Mouse (Mus musculus): ENCODE measurements at regions not wholly inside any gene's neighbourhood (a gene's known extent, or its start where the extent isn't known, plus 50 kb on each side); places are given as distances from the start of the nearest gene placed in this dataset.

DNA sequence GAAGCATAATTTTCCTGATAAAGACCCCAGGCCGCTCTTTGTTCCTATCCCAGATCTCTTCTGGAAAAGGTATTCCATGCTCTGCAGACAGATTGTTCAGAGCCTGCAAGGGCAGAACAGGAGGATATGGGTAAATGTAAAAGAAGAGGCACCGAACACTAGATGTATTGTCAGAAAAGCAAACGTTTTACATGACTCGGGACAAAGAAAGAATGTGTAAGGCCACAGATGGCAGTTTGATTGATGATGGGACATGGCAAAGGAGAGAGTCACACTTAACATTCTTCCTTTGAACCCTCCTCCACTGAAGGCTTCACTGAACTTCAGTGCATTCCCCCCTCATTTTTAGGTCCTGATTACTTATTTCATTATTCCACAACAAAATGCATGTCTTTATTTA, 295.6 kb upstream of the Etaa1 start:
- intact Hi-C loops (cut with DNase I), result no loop called here
- no peak for DNase-seq

DNA sequence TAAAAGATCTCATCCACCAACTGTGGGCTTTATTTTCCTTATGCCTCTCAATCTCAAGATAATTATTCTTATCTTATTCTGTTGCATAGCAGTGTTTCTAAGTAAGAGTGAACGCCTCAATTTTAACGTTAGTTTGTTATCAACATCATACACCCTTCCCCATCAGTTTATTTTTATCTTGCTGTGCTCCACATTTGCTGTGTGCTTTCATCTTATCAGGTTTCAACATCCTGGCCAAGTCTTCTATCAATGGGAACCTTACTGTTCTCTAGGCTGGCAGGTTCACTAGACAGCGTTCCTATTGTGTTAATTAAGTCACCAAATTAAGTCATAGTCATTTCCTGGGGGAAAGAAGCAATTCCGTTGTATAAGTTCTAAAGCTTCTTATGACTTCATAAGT, 263.1 kb upstream of the Etaa1 start:
- intact Hi-C loops (cut with DNase I), result no loop called here
- DNase-seq, result no peak

- DNase-seq, result no peak
- intact Hi-C loops (cut with DNase I), result no loop called here
These were observed 219.4 kb upstream of the Etaa1 start for GRCm38 (mm10) chr11:18173028-18173427.

DNA sequence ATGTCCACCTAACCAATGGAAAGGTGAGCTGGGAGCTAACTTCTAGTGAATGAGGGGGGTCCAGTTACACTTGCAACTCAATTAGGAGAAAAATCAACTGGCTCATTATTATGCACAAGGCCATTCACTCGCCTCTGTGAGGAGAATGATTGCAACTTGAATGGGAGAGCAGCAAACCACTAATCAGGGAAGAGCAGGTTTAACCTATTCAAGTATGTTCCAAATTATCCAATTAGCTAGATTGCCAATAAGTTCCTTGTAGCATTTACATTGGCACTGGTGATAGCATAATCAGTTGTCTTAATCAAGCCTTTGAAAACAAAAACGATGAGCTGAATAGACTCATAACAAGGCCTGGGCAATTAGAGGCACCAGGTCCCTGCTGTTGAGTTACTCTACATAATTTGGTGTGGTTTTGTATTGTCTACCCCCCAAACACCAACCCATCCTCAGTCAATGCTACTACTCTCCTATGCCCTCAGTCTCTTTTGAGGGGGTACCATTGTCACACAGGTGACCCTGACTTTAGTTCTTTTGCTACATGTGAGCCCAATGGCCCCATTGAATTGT, 217.6 kb upstream of the Etaa1 start:
- intact Hi-C loops (cut with DNase I), result no loop called here
- no peak for DNase-seq

GRCm38 (mm10) chr11:18165609-18166347, 212.1 kb upstream of the Etaa1 start:
- intact Hi-C loops (cut with DNase I), result no loop called here
- DNase-seq, result no peak

DNA sequence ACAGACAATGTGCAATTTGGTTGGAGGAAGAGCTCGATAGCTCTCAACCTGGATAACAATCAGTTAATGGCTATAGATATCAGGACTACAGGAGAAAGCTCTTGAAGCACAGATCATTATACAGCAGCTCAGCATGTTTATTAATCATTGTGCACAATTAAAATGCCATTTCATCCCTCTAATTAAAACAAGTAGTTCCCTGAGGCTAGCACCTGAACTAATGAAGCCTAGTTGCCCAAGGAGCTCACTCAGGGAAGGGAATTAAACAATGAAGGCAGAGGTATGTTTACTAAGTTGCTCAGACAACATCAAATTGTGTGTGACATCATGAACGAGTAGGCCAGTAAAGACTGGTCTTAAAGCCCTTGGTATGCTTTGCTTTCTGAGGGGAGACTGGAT, 210.3 kb upstream of the Etaa1 start:
- intact Hi-C loops (cut with DNase I), result no loop called here
- no peak for DNase-seq

- intact Hi-C loops (cut with DNase I), result no loop called here
- no peak for DNase-seq
These were observed 209.7 kb upstream of the Etaa1 start for GRCm38 (mm10) chr11:18163156-18164024.

DNA sequence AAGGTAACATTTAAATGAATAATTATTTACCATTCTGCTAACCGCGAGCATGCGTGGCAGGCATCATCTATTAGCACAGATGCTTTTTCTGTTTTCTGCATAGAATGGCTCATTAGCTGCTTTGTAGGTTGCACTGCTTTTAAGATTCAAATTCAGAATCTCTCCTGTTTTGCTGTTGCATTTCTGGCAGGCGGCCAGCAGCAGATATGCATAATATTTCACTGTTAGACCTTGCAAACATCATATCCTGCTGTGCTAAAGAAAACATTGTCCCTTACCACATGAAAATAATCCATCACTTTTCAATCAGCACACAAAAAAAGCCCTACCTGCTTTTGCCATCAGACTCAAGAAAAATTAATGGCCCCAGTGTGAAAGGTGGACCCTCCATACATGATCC, 202.8 kb upstream of the Etaa1 start:
- intact Hi-C loops (cut with DNase I), result loop anchor here (5.0 to 10.0 kb wide), 2 partner anchors 469 to 1518 kb away; no protein-coding TSS in a partner anchor
- no peak for DNase-seq

- intact Hi-C loops (cut with DNase I), result loop anchor here (2.0 to 10.0 kb wide), 4 partner anchors 720 to 1609 kb away; no protein-coding TSS in a partner anchor
- DNase-seq, result peak; percentile 79 to 84
These were observed 198.3 kb upstream of the Etaa1 start for GRCm38 (mm10) chr11:18151788-18152563.

DNA sequence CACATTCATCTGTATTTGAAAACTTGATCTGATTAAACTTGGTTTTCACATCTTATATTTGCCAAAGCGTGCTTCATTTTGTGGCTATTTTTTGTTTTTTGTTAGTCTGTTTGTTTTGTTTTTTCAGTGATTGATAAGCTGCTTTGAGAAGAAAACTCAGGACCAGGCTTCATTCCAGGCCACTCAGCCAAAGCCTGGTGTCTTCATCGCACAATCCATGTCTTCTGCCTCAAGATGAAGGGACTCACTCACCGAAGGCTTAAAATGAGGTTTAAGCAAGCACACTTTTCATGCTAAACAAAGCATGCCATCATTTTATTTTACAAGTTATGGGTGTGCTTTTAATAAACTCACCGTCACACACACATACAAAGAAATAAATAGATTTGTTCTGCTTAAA, 197.7 kb upstream of the Etaa1 start:
- no peak for DNase-seq
- intact Hi-C loops (cut with DNase I), result loop anchor here (2.0 to 10.0 kb wide), 3 partner anchors 721 to 1609 kb away; no protein-coding TSS in a partner anchor

- DNase-seq, result no peak
- intact Hi-C loops (cut with DNase I), result no loop called here
These were observed 173.8 kb upstream of the Etaa1 start for GRCm38 (mm10) chr11:18127488-18127887.

GRCm38 (mm10) chr11:18123031-18123430, 169.4 kb upstream of the Etaa1 start:
- intact Hi-C loops (cut with DNase I), result no loop called here

DNA sequence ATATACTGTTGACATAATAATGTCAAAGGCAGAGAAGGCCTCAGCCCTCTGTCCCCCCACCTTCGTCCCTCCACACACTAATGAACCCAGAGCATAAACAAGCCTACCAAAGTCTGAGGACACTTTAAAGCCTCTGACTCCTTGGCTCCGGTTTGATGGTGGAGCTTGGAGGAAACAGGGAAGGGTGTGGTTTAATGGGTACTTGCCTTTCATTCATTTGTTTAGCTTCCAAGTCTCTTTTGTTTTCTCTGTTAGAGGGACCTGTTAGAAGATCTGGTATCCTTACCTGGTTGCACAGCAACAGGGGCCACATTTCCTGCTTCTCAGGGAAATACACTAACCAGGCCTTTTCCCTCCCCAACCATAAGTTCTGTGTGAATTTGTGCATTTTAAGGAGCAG, 168.9 kb upstream of the Etaa1 start:
- DNase-seq, result no peak
- intact Hi-C loops (cut with DNase I), result no loop called here

More at GRCm38 (mm10) chr11:18123031-18123430, 169.4 kb upstream of the Etaa1 start:
- DNase-seq, result peak in 1 of 2 experiments; percentile 28

GRCm38 (mm10) chr11:18115693-18116450, 162.2 kb upstream of the Etaa1 start:
- peak; percentile 42 to 56 for DNase-seq
- intact Hi-C loops (cut with DNase I), result no loop called here

DNA sequence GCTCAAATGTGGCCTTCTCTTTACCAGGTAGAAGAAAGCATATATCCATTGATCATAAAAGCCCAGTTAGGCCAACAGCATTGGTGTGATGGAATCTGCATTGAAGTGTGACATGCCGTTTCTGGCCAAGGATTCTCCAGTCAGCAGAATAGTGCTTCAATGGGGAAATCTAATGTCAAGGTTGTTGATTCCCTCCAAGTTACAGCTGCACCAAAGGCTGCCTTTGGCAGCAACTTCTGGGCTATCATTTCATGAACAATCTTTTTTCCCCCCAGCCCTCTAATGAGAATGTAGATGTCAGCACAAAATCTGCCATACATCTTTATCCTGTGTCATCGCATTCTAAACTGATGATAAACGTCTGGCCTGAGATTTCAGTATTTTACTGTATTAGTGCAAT, 149.2 kb upstream of the Etaa1 start:
- no peak for DNase-seq
- intact Hi-C loops (cut with DNase I), result no loop called here

- intact Hi-C loops (cut with DNase I), result no loop called here
- no peak for DNase-seq
These were observed 122.3 kb upstream of the Etaa1 start for GRCm38 (mm10) chr11:18075840-18076435.

DNA sequence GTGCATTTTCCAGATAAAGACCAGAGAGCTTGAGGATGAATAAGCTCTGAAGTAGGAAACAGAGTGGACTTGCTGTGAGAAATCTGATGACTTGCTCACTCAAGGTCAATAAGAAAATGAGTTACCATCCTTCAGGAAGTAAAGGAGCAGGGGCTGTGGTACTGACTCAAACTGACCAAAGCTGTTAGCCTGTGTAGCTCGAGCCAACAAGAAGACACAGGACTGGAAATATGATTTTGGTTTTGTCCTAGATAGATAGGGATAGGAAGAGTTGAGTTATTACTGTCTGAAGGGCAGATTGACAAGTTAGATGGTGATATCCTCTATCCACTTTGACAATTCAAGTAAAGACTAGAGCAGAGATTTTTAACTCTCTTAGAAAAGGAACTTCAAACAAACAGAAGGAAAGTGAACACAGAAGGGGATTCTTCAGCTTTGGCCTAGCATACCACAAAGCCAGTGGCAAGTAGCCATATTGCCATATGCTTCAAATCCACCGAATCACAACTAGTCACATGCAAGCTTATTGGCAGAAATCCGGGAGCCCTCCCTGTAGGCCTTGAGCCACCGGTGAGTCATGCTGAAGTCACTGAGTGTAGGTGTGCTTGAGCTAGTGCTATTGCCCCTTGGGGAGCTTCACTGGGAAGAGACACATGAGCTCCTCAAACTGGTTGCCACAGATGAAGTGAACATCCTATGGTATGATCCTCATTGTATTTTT, 117.1 kb upstream of the Etaa1 start:
- intact Hi-C loops (cut with DNase I), result no loop called here
- DNase-seq, result peak; percentile 54 to 56

DNA sequence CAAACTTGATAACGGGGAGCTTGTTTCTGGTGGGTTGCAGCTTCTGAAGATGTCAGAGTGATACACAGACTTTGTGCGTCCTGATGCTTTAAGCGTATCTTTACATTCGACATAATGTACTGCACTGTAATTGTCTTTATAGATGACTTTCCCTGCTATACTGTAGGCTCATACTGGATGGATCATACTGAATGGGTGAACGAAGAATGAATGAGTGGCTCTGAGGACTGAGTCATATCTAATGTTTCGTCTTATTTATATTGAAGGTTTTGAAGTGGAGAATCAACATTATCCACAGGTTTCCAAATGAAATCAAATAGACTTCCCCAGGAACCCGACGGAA, 116.3 kb upstream of the Etaa1 start:
- no peak for DNase-seq
- intact Hi-C loops (cut with DNase I), result no loop called here
